Mouse (Mus musculus): Measurements from ENCODE around the gene Cdk11b. TPM values are rescaled to one million over a fixed set of nuclear protein-coding genes. Genes with fewer than 3 reads are reported as not detected.
A peak's percentile ranks its signal among the peaks of the same experiment; 100 is the strongest.

The Cdk11b gene
- polyA plus RNA-seq, 1 experiment from 2014 or later, result 39.9 TPM

GRCm38 (mm10) chr4:155653451-155654182 lies 29.0 kb downstream of the Cdk11b start:
- H3K27me3 ChIP-seq (replicated peaks; ENCODE audit: control insufficient read depth, insufficient read depth, low read length), result peaks cover 48% of the 10 kb centered on the region

GRCm38 (mm10) chr4:155654183-155654455 lies 29.5 kb downstream of the Cdk11b start:
- peak overlapping the region; percentile 13 for H3K4me3 ChIP-seq (ENCODE audit: low read depth, low read length)
- H3K9ac ChIP-seq (ENCODE audit: low read length), result no peak overlapping the region; the same call in 1 of the 2 replicates
- DNase-seq (ENCODE audit: low spot score), result no peak
- peak overlapping the region; percentile 53 for H3K4me2 ChIP-seq (ENCODE audit: low read length)
- ATAC-seq, result no peak
- H3K27me3 ChIP-seq (replicated peaks; ENCODE audit: control insufficient read depth, insufficient read depth, low read length), result peaks cover 48% of the 10 kb centered on the region
- peaks cover 18% of the 10 kb centered on the region for H3K4me1 ChIP-seq (ENCODE audit: control insufficient read depth, insufficient read depth, low read length)
- WGBS, result 3% methylated on average over 6 of the region's 6 CpGs
- no peaks in the 10 kb centered on the region for H3K9me3 ChIP-seq (replicated peaks; ENCODE audit: control insufficient read depth, low read length)
- H3K36me3 ChIP-seq (ENCODE audit: control insufficient read depth, insufficient read depth, low read length), result peaks cover 38% of the 10 kb centered on the region
- H3K27ac ChIP-seq (ENCODE audit: low read depth, low read length), result no peak overlapping the region

More at GRCm38 (mm10) chr4:155653451-155654182, 29.0 kb downstream of the Cdk11b start:
- peak; percentile 21 for DNase-seq (ENCODE audit: low spot score)
- Histone ChIP-seq H3K9me3 (replicated peaks; ENCODE audit: control insufficient read depth, low read length) (no peaks in the 10 kb centered on the region), H3K36me3 (ENCODE audit: control insufficient read depth, insufficient read depth, low read length) (peaks cover 43% of the 10 kb centered on the region), H3K4me2 (ENCODE audit: low read length) (peak overlapping the region; percentile 53), H3K4me1 (ENCODE audit: control insufficient read depth, insufficient read depth, low read length) (peaks cover 18% of the 10 kb centered on the region), H3K27ac (ENCODE audit: low read depth, low read length) (no peak overlapping the region), H3K9ac (ENCODE audit: low read length) (peak overlapping the region; percentile 56), H3K4me3 (ENCODE audit: low read depth, low read length) (peak overlapping the region; percentile 24)
- WGBS, result 2% methylated on average over 31 of the region's 31 CpGs
- peak; percentile 49; the same call in 1 of the 2 replicates for ATAC-seq

GRCm38 (mm10) chr4:155654456-155655298 lies 30.0 kb downstream of the Cdk11b start:
- H3K4me3 ChIP-seq (ENCODE audit: low read depth, low read length), result peak overlapping the region; percentile 13
- H3K27ac ChIP-seq (ENCODE audit: low read depth, low read length), result no peak overlapping the region
- no peaks in the 10 kb centered on the region for H3K9me3 ChIP-seq (replicated peaks; ENCODE audit: control insufficient read depth, low read length)
- 3% methylated on average over 52 of the region's 52 CpGs for WGBS
- ATAC-seq, result peak; percentile 51
- DNase-seq (ENCODE audit: low spot score), result peak; percentile 38
- H3K27me3 ChIP-seq (replicated peaks; ENCODE audit: control insufficient read depth, insufficient read depth, low read length), result peaks cover 48% of the 10 kb centered on the region
- peak overlapping the region; percentile 53 for H3K4me2 ChIP-seq (ENCODE audit: low read length)
- H3K9ac ChIP-seq (ENCODE audit: low read length), result peak overlapping the region; percentile 48
- H3K36me3 ChIP-seq (ENCODE audit: control insufficient read depth, insufficient read depth, low read length), result peaks cover 37% of the 10 kb centered on the region
- H3K4me1 ChIP-seq (ENCODE audit: control insufficient read depth, insufficient read depth, low read length), result peaks cover 18% of the 10 kb centered on the region

GRCm38 (mm10) chr4:155656214-155656751 lies 31.6 kb downstream of the Cdk11b start:
- no peak overlapping the region for H3K9ac ChIP-seq (ENCODE audit: low read length)
- H3K27ac ChIP-seq (ENCODE audit: low read depth, low read length), result no peak overlapping the region
- peaks cover 47% of the 10 kb centered on the region for H3K27me3 ChIP-seq (replicated peaks; ENCODE audit: control insufficient read depth, insufficient read depth, low read length)
- peaks cover 23% of the 10 kb centered on the region for H3K36me3 ChIP-seq (ENCODE audit: control insufficient read depth, insufficient read depth, low read length)
- DNase-seq (ENCODE audit: low spot score) (no peak), ATAC-seq (no peak)
- H3K4me1 ChIP-seq (ENCODE audit: control insufficient read depth, insufficient read depth, low read length), result peaks cover 18% of the 10 kb centered on the region
- no peaks in the 10 kb centered on the region for H3K9me3 ChIP-seq (replicated peaks; ENCODE audit: control insufficient read depth, low read length)
- H3K4me2 ChIP-seq (ENCODE audit: low read length), result no peak overlapping the region
- 89% methylated on average over 13 of the region's 13 CpGs for WGBS
- H3K4me3 ChIP-seq (ENCODE audit: low read depth, low read length), result no peak overlapping the region

- no peak overlapping the region for H3K9ac ChIP-seq (ENCODE audit: low read length)
- peaks cover 20% of the 10 kb centered on the region for H3K27me3 ChIP-seq (replicated peaks; ENCODE audit: control insufficient read depth, insufficient read depth, low read length)
- H3K4me3 ChIP-seq (ENCODE audit: low read depth, low read length), result no peak overlapping the region
- peaks cover 16% of the 10 kb centered on the region for H3K36me3 ChIP-seq (ENCODE audit: control insufficient read depth, insufficient read depth, low read length)
- ATAC-seq (no peak), DNase-seq (ENCODE audit: low spot score) (no peak)
- H3K27ac ChIP-seq (ENCODE audit: low read depth, low read length), result no peak overlapping the region
- H3K9me3 ChIP-seq (replicated peaks; ENCODE audit: control insufficient read depth, low read length), result no peaks in the 10 kb centered on the region
- H3K4me1 ChIP-seq (ENCODE audit: control insufficient read depth, insufficient read depth, low read length), result peaks cover 6% of the 10 kb centered on the region; the same call in 1 of the 2 replicates
- H3K4me2 ChIP-seq (ENCODE audit: low read length), result no peak overlapping the region
- WGBS, result 95% methylated on average over 10 of the region's 10 CpGs
Measured at GRCm38 (mm10) chr4:155658961-155659360, 34.3 kb downstream of the Cdk11b start.

- H3K36me3 ChIP-seq (ENCODE audit: control insufficient read depth, insufficient read depth, low read length), result peaks cover 12% of the 10 kb centered on the region
Measured at GRCm38 (mm10) chr4:155660641-155661040, 36.0 kb downstream of the Cdk11b start.

GRCm38 (mm10) chr4:155666903-155667302 lies 42.2 kb downstream of the Cdk11b start:
- DNase-seq (ENCODE audit: low spot score) (no peak), ATAC-seq (no peak)
- no peaks in the 10 kb centered on the region for H3K9me3 ChIP-seq (replicated peaks; ENCODE audit: control insufficient read depth, low read length)
- H3K4me3 ChIP-seq (ENCODE audit: low read depth, low read length), result no peak overlapping the region
- no peaks in the 10 kb centered on the region for H3K27me3 ChIP-seq (replicated peaks; ENCODE audit: control insufficient read depth, insufficient read depth, low read length)
- no peak overlapping the region for H3K9ac ChIP-seq (ENCODE audit: low read length)
- peaks cover 6% of the 10 kb centered on the region; the same call in 1 of the 2 replicates for H3K4me1 ChIP-seq (ENCODE audit: control insufficient read depth, insufficient read depth, low read length)
- no peak overlapping the region for H3K27ac ChIP-seq (ENCODE audit: low read depth, low read length)
- no peaks in the 10 kb centered on the region for H3K36me3 ChIP-seq (ENCODE audit: control insufficient read depth, insufficient read depth, low read length)
- H3K4me2 ChIP-seq (ENCODE audit: low read length), result no peak overlapping the region

More at GRCm38 (mm10) chr4:155660641-155661040, 36.0 kb downstream of the Cdk11b start:
- DNase-seq (ENCODE audit: low spot score) (no peak), ATAC-seq (no peak)
- H3K4me1 ChIP-seq (ENCODE audit: control insufficient read depth, insufficient read depth, low read length), result no peaks in the 10 kb centered on the region
- H3K9me3 ChIP-seq (replicated peaks; ENCODE audit: control insufficient read depth, low read length), result no peaks in the 10 kb centered on the region
- H3K4me3 ChIP-seq (ENCODE audit: low read depth, low read length), result no peak overlapping the region
- no peak overlapping the region for H3K4me2 ChIP-seq (ENCODE audit: low read length)
- peaks cover 4% of the 10 kb centered on the region for H3K27me3 ChIP-seq (replicated peaks; ENCODE audit: control insufficient read depth, insufficient read depth, low read length)
- H3K9ac ChIP-seq (ENCODE audit: low read length), result no peak overlapping the region
- no peak overlapping the region for H3K27ac ChIP-seq (ENCODE audit: low read depth, low read length)
- WGBS, result 89% methylated on average over 12 of the region's 12 CpGs

- ATAC-seq, result peak; percentile 99
- H3K4me1 ChIP-seq (ENCODE audit: control insufficient read depth, insufficient read depth, low read length), result peaks cover 6% of the 10 kb centered on the region; the same call in 1 of the 2 replicates
- peak; percentile 99 for DNase-seq (ENCODE audit: low spot score)
- no peaks in the 10 kb centered on the region for H3K36me3 ChIP-seq (ENCODE audit: control insufficient read depth, insufficient read depth, low read length)
- H3K4me2 ChIP-seq (ENCODE audit: low read length), result peak within 1 kb of the TSS; percentile 61
- WGBS, result under 1% methylated on average over 71 of the region's 73 CpGs
- H3K9me3 ChIP-seq (replicated peaks; ENCODE audit: control insufficient read depth, low read length), result no peaks in the 10 kb centered on the region
- H3K9ac ChIP-seq (ENCODE audit: low read length), result peak within 1 kb of the TSS; percentile 89
- H3K27me3 ChIP-seq (replicated peaks; ENCODE audit: control insufficient read depth, insufficient read depth, low read length), result no peaks in the 10 kb centered on the region
- H3K27ac ChIP-seq (ENCODE audit: low read depth, low read length), result peak within 1 kb of the TSS; percentile 78
- H3K4me3 ChIP-seq (ENCODE audit: low read depth, low read length), result peak within 1 kb of the TSS; percentile 82
Measured at GRCm38 (mm10) chr4:155668689-155669597, 44.3 kb downstream of the Cdk11b start, which contains the start of gene Mib2. Mib2 (minus strand) TSS chr4:155669198.

Data from forebrain, embryonic 14.5 days (tissue).